Mouse (Mus musculus) midbrain, embryonic 11.5 days (tissue): ENCODE results near the gene Ppm1d. TPM values are rescaled to one million over a fixed set of nuclear protein-coding genes. Genes with fewer than 3 reads are reported as not detected.
A peak's percentile ranks its signal among the peaks of the same experiment; 100 is the strongest.

Experiments
- ATAC-seq: fragments of 200-750 bp; cut with Nextera tagmentation; 2 replicates; pipeline ENCODE4 v1.8.0; 2017; ENCODE audit warnings: moderate TSS enrichment, moderate library complexity; ENCODE audit not compliant: low FRiP score
- DNase-seq: peaks from one replicate; pipeline ENCODE4 v3.0.0; 2015; ENCODE audit warnings: low spot score; ENCODE audit errors: missing footprints
- H3K27ac ChIP-seq: fragments of 300-500 bp; sonication (generic); 2 replicates; pipeline ENCODE4 v1.5.1; 2014; ENCODE audit warnings: low read depth, low read length
- H3K27me3 ChIP-seq: fragments of 300-500 bp; sonication (generic); 2 replicates; pipeline ENCODE4 v1.6.1; 2014; ENCODE audit warnings: mild to moderate bottlenecking, low read length, moderate library complexity, mixed read lengths; ENCODE audit not compliant: control insufficient read depth, insufficient read depth
- H3K36me3 ChIP-seq: fragments of 300-500 bp; sonication (generic); 2 replicates; pipeline ENCODE4 v1.6.1; 2014; ENCODE audit warnings: mild to moderate bottlenecking, low read length, moderate library complexity, mixed read lengths; ENCODE audit not compliant: control insufficient read depth, insufficient read depth
- H3K4me1 ChIP-seq: fragments of 300-500 bp; sonication (generic); 2 replicates; pipeline ENCODE4 v1.6.1; 2014; ENCODE audit warnings: low read length; ENCODE audit not compliant: control insufficient read depth, insufficient read depth
- H3K4me2 ChIP-seq: fragments of 300-500 bp; sonication (generic); 2 replicates; pipeline ENCODE4 v1.6.1; 2014; ENCODE audit warnings: mild to moderate bottlenecking, moderate library complexity
- H3K4me3 ChIP-seq: fragments of 300-500 bp; sonication (generic); 2 replicates; pipeline ENCODE4 v1.5.1; 2014; ENCODE audit warnings: low read depth, low read length
- H3K9ac ChIP-seq: fragments of 300-500 bp; sonication (generic); 2 replicates; pipeline ENCODE4 v1.6.1; 2014; ENCODE audit warnings: low read length
- H3K9me3 ChIP-seq: fragments of 300-500 bp; sonication (generic); 2 replicates; pipeline ENCODE4 v1.6.1; 2016; ENCODE audit warnings: low read length; ENCODE audit not compliant: control insufficient read depth
- WGBS: fragments of 180-500 bp; shearing (Covaris S2); extraction: QIAGEN DNeasy Blood & Tissue Kit; methylation state at CpG from one replicate; pipeline ENCODE4 v1.1.7; 2014; 5-methylcytosine and 5-hydroxymethylcytosine counted together
- polyA plus RNA-seq: library from polyadenylated mRNA; unstranded; fragments of >200 nt; fragmentation: Nextera tagmentation; extraction: Ambion mirVana; gene quantifications from 2 replicates; pipeline ENCODE4 v1.2.1, GENCODE M21; 2014

Ppm1d gene
- polyA plus RNA-seq, 1 experiment from 2014 or later = 29.1 TPM

- Histone ChIP-seq H3K9me3 (no peaks in the 10 kb centered on the region), H3K36me3 (no peaks in the 10 kb centered on the region), H3K9ac (no peak overlapping the region), H3K4me3 (no peak overlapping the region), H3K27me3 (no peaks in the 10 kb centered on the region), H3K27ac (no peak overlapping the region), H3K4me2 (no peak overlapping the region), H3K4me1 (no peaks in the 10 kb centered on the region)
- DNase-seq (no peak), ATAC-seq (no peak)
- 83% methylated on average over 13 of the region's 13 CpGs for WGBS
Measured at GRCm38 (mm10) chr11:85297953-85298352, 13.1 kb upstream of the Ppm1d start.

- Histone ChIP-seq H3K36me3 (no peaks in the 10 kb centered on the region), H3K4me2 (no peak overlapping the region), H3K27ac (no peak overlapping the region), H3K4me3 (no peak overlapping the region), H3K27me3 (no peaks in the 10 kb centered on the region), H3K9ac (no peak overlapping the region), H3K4me1 (no peaks in the 10 kb centered on the region), H3K9me3 (no peaks in the 10 kb centered on the region)
- ATAC-seq = no peak
- no peak for DNase-seq
- 79% methylated on average over 2 of the region's 2 CpGs for WGBS
Measured at GRCm38 (mm10) chr11:85299880-85300279, 11.2 kb upstream of the Ppm1d start.

- no peaks in the 10 kb centered on the region for H3K36me3 ChIP-seq
- no peak for DNase-seq
- no peak overlapping the region for H3K27ac ChIP-seq
- ATAC-seq = no peak
- no peak overlapping the region for H3K4me3 ChIP-seq
- H3K9ac ChIP-seq = no peak overlapping the region
- H3K27me3 ChIP-seq = no peaks in the 10 kb centered on the region
- no peaks in the 10 kb centered on the region for H3K9me3 ChIP-seq
- no peaks in the 10 kb centered on the region for H3K4me1 ChIP-seq
- 91% methylated on average over 3 of the region's 3 CpGs for WGBS
- H3K4me2 ChIP-seq = no peak overlapping the region
Measured at GRCm38 (mm10) chr11:85301161-85301560, 9.9 kb upstream of the Ppm1d start.

- Histone ChIP-seq H3K27ac (no peak overlapping the region), H3K4me2 (no peak overlapping the region), H3K27me3 (no peaks in the 10 kb centered on the region), H3K9me3 (no peaks in the 10 kb centered on the region), H3K9ac (no peak overlapping the region), H3K4me1 (no peaks in the 10 kb centered on the region), H3K36me3 (no peaks in the 10 kb centered on the region), H3K4me3 (no peak overlapping the region)
- DNase-seq = no peak
- WGBS = 86% methylated on average over 1 of the region's 2 CpGs
- ATAC-seq = no peak
Measured at GRCm38 (mm10) chr11:85301836-85302235, 9.2 kb upstream of the Ppm1d start.

DNA sequence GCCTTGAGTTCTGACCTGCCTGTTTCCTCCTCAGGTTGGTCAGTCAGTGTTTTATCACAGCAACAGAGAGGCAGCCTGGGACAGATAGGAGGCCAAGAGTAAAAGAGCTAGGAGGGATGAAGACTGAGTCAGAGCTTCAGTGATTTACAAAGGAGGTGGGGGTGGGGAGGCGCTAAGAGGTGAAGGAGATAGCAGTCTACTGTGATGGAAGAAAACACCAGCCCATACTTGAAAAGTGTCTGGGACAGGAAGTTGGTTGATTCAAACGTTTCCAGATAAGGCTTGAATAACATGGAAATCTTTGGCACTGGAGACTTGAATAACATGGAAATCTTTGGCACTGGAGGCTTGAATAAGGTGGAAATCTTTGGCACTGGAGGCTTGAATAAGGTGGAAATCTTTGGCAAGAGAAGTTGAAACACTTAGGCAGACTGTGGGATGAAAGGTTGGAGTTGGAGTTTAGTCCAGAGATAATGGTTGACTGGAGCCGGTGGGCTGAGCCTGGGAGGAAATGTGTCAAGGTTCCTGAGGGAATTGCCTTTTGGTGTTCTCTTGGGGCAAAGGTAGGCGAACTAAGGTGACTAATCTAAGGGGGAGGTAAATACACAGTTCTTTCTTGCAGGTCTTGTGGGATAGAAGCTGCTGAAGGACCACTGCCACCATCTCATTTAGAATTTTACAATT is 4.3 kb upstream of the Ppm1d start:
- no peaks in the 10 kb centered on the region for H3K27me3 ChIP-seq
- no peak overlapping the region for H3K4me2 ChIP-seq
- no peak overlapping the region for H3K9ac ChIP-seq
- no peaks in the 10 kb centered on the region for H3K9me3 ChIP-seq
- no peaks in the 10 kb centered on the region for H3K36me3 ChIP-seq
- ATAC-seq = no peak
- WGBS = 74% methylated on average over 4 of the region's 4 CpGs
- no peak overlapping the region for H3K27ac ChIP-seq
- DNase-seq = no peak
- no peak overlapping the region for H3K4me3 ChIP-seq
- H3K4me1 ChIP-seq = peaks cover 4% of the 10 kb centered on the region; the same call in 1 of the 2 replicates

DNA sequence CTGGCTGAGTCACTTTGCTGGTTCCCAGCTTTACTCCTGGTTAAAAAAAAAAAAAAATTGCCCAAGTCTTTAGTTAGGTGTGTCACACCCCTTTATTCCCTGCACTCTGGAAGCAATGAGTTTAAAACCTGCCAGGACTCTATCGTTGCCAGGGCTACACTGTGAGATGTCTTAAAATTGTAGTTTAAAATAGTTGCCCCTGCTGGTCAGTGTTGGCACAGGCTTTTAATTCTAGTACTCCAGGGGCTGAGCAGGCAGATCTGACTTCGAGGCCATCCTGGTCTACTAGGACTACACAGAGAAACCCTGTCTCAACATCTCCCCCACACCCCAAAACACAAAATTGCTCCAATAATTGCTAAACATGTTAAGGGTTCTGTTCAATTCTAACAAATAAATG is 2.2 kb upstream of the Ppm1d start:
- Histone ChIP-seq H3K4me2 (no peak overlapping the region), H3K36me3 (no peaks in the 10 kb centered on the region), H3K9me3 (no peaks in the 10 kb centered on the region), H3K4me1 (peaks cover 14% of the 10 kb centered on the region), H3K27ac (no peak overlapping the region), H3K9ac (no peak overlapping the region), H3K4me3 (no peak overlapping the region), H3K27me3 (no peaks in the 10 kb centered on the region)
- ATAC-seq (no peak), DNase-seq (no peak)
- whole genome bisulfite sequencing = 72% methylated on average over 2 of the region's 2 CpGs

GRCm38 (mm10) chr11:85310407-85310712 is 684 bp upstream of the Ppm1d start:
- Histone ChIP-seq H3K27me3 (no peaks in the 10 kb centered on the region), H3K4me2 (peak overlapping the region; percentile 66), H3K9me3 (no peaks in the 10 kb centered on the region), H3K4me1 (peaks cover 14% of the 10 kb centered on the region), H3K27ac (peak overlapping the region; percentile 52), H3K4me3 (peak overlapping the region; percentile 96), H3K36me3 (peaks cover 9% of the 10 kb centered on the region), H3K9ac (peak overlapping the region; percentile 65)
- DNase-seq = no peak
- ATAC-seq = no peak
- 2% methylated on average over 15 of the region's 15 CpGs for WGBS

DNA sequence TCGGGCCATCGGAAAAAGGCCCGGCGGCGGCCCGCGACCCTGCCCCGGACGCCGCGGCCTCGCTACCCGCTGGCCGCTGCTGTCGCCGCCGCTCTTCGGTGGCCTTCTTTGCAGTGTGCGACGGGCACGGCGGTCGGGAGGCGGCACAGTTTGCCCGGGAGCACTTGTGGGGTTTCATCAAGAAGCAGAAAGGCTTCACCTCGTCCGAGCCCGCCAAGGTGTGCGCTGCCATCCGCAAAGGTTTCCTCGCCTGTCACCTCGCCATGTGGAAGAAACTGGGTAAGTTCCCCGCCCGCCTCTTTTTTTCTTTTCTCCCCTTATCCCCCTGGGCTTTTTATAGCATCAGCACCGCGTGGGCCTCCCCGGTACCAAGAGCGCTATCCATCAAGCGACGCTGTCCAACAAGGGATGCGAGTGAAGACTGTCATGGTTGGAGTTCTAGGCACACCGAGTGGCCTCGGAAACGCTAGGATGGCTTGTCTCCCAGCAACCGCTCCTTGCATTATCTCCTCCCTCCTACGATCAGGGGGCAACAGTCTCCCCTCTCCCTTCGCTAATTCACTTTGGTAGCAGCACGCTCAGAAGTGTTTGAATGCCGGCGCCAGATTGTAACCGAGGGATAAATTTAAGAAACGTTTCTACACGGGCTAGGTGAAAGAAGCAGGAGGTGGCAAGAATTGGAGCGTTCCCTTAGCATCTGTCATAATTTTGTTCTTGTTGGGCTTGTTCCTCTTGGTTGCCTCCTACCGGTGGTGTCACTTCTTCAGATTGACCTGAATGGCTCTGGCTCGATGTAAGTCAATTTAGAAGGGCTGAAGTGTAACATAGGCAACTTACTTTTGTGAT is 824 bp downstream of the Ppm1d start:
- peaks cover 14% of the 10 kb centered on the region for H3K4me1 ChIP-seq
- WGBS = under 1% methylated on average over 53 of the region's 56 CpGs
- peak overlapping the region; percentile 61 for H3K4me2 ChIP-seq
- H3K36me3 ChIP-seq = peaks cover 9% of the 10 kb centered on the region
- H3K9ac ChIP-seq = peak overlapping the region; percentile 97
- H3K9me3 ChIP-seq = no peaks in the 10 kb centered on the region
- ATAC-seq = no peak; the same call in 1 of the 2 replicates
- H3K27me3 ChIP-seq = no peaks in the 10 kb centered on the region
- peak; percentile 95 for DNase-seq
- peak overlapping the region; percentile 96 for H3K4me3 ChIP-seq
- peak overlapping the region; percentile 86 for H3K27ac ChIP-seq

DNA sequence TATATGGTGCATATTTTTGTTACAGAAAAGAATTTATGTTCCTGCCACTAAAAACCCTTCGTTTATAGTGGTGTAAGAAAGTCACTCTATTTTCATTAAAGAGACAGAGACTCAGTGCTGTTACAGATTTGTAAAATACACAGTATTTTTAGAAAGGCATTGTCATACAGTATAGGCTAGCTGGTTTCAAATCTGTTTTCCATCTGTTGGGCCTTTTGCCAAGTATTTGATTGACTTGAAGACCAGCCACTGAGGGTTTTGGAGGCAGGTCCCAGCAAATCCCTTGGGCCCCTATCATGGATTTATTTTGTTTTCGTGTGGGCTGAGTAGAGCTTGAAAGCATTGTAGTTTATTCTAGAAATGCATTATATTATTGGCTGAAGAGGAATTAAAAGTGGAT is 1.8 kb downstream of the Ppm1d start:
- DNase-seq (no peak), ATAC-seq (no peak)
- H3K4me1 ChIP-seq = peaks cover 14% of the 10 kb centered on the region
- H3K4me3 ChIP-seq = peak overlapping the region; percentile 96
- H3K9me3 ChIP-seq = no peaks in the 10 kb centered on the region
- peak overlapping the region; percentile 61 for H3K4me2 ChIP-seq
- 0 out of 2 replicates have a peak overlapping the region, but pooled peaks have one; percentile 15 for H3K9ac ChIP-seq
- WGBS = 45% methylated on average over 2 of the region's 2 CpGs
- peaks cover 9% of the 10 kb centered on the region for H3K36me3 ChIP-seq
- no peaks in the 10 kb centered on the region for H3K27me3 ChIP-seq
- no peak overlapping the region for H3K27ac ChIP-seq
